Mouse (Mus musculus) adrenal gland (tissue): ENCODE data around the gene Tex52.

Experiments
- intact Hi-C: fragments of 180-260 bp; cut with DNase I; formaldehyde crosslinking; loops from one replicate; pipeline ENCODE4 v1.15.1; 2025

Tex52 gene

GRCm38 (mm10) chr6:128425046-128425445 lies 49.8 kb downstream of the Tex52 start:
- intact Hi-C loops = no loop called here

GRCm38 (mm10) chr6:128427571-128427970 lies 52.3 kb downstream of the Tex52 start:
- intact Hi-C loops = no loop called here

- intact Hi-C loops = no loop called here
Observed at GRCm38 (mm10) chr6:128429300-128429699, 54.0 kb downstream of the Tex52 start.

GRCm38 (mm10) chr6:128429826-128430225 lies 54.6 kb downstream of the Tex52 start:
- intact Hi-C loops = no loop called here

- intact Hi-C loops = no loop called here
Observed at GRCm38 (mm10) chr6:128432356-128432915, 57.2 kb downstream of the Tex52 start.

GRCm38 (mm10) chr6:128433566-128433965 lies 58.3 kb downstream of the Tex52 start:
- intact Hi-C loops = no loop called here
